Comparison of ENCODE assay signal across 16 mouse cellular contexts in genomic region chr1:157267894-157268293, GRCm38 (mm10).
DNase-seq lines count a peak whose midpoint lies in the region.
"Had no signal": no experiment of that assay in that cellular context is flagged by ENCODE, and none has a peak within 500 bp of the region (broad histone marks: within the 10 kb centered on the region; RNA-seq: fewer than 3 reads in every experiment).

No protein-coding gene starts in this region.

- peak; percentile 63 for DNase-seq in adrenal gland, adult 2 months
- DNase-seq in adrenal gland, postnatal 25 days = no peak
- peak; percentile 5 for DNase-seq in ovary, adult 18-20 months (ENCODE audit: low spot score)
- no peak for DNase-seq in ovary, postnatal 14 days (ENCODE audit: low spot score)
- DNase-seq in adrenal gland, postnatal 10 days = peak; percentile 34
- DNase-seq in brain, adult 2 months (ENCODE audit: low read depth, low spot score) = peak; percentile 56
- DNase-seq in spleen, adult 18-20 months = no peak
- DNase-seq in thymus, postnatal 25 days = no peak
- DNase-seq: cerebellum, adult 11 months; cerebellum, adult 2 months; cerebellum, adult 9-11 months; cerebellum, postnatal 25 days; gastrocnemius, adult 2 months; gastrocnemius, postnatal 14 days; heart, adult 11 months; kidney, adult 8-10 months had no signal

Comparison
In these comparisons a context has a peak if more than half of its experiments do, and no peak if none do; other contexts are left out.
1. DNase-seq: peak in adrenal gland, adult 2 months (single experiment), ovary, adult 18-20 months (single experiment), adrenal gland, postnatal 10 days (single experiment) and brain, adult 2 months (single experiment); none in adrenal gland, postnatal 25 days (single experiment), ovary, postnatal 14 days (single experiment), spleen, adult 18-20 months (0 of 2) and thymus, postnatal 25 days (single experiment).